Mouse (Mus musculus) left cerebral cortex, postnatal 4 days (tissue): ENCODE measurements around the gene Dennd1a. TPM values are rescaled to one million over a fixed set of nuclear protein-coding genes. Genes with fewer than 3 reads are reported as not detected.

Experiments
- DNase-seq: peaks from one replicate; pipeline ENCODE4 v3.0.0-alpha.2; 2022
- intact Hi-C: fragments of 180-260 bp; cut with DNase I; formaldehyde crosslinking; loops from one replicate; pipeline ENCODE4 v1.15.1; 2025
- total RNA-seq, 2 experiments: library from RNA; stranded (reverse); gene quantifications; 2 replicates each; pipeline ENCODE4 v1.2.3; 2021

Dennd1a gene
- total RNA-seq, 2 experiments from 2014 or later, result 70.7 to 75.7 TPM

DNA sequence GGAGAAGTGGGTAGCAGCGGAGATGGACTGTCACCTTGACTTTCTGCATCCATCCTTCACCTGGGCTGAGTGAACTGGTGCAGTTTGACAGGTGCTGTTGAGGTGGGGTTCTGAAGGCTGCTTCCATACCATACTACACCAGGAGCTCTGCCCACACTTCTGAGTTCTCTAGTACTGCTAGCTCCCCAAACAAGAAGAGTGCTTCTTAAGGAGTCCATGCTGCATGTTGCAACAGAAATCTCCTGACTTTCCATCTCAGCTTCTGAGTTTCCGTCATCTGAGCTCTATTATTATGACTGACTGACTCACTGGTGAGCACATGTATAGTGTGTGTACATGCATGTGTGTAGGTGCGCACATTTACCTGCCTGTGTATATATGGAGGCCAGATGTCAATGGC is 449.6 kb downstream of the Dennd1a start:
- DNase-seq, result no peak
- intact Hi-C loops, result no loop called here

DNA sequence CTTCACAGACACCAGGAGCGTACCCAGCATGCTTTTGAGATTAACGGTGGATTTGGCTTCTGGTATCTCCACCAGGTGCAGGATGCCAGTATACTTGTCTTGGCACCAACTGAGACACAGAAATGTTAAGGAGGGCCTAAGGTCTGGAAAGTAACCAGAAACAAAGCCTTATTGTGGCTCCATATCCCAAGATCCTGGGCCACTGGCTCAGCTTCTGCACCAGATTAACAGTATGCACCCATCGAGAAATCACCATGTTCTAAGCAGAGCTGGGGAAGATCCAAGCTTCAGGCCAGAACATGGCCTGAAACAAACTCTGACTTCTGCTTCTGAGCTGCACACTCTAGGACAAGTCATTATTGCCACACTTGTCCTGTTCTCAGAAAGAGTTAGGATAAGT is 450.3 kb downstream of the Dennd1a start:
- intact Hi-C loops, result no loop called here
- DNase-seq, result no peak

- intact Hi-C loops, result no loop called here
- no peak for DNase-seq
Observed at GRCm38 (mm10) chr2:37832253-37832652, 454.9 kb downstream of the Dennd1a start.

DNA sequence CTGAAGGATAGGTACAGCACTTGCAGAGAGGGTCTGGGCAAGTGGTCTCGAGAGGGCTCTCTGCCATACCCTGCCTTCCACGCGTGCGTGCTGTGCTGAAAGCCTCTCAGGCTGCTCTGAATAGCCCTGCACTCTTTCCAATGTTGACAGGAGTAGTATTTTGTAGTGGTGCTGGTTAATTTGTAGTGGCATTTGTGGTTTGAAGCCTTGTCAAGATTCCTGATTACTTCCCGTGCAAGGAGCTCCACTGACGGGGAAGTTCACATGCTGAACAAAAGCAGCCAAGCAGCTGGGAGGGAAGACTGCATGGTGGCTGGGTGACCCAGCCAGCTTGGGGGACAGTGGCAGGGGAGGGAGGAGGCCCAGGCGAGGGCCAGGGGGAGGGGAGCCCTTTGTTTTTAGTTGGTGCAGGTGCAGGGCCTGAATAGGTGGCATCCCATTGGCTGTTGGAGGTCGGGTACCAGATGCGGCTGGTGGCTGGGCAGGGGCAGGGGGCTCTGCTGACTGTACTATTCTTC is 457.4 kb downstream of the Dennd1a start:
- intact Hi-C loops, result no loop called here

DNA sequence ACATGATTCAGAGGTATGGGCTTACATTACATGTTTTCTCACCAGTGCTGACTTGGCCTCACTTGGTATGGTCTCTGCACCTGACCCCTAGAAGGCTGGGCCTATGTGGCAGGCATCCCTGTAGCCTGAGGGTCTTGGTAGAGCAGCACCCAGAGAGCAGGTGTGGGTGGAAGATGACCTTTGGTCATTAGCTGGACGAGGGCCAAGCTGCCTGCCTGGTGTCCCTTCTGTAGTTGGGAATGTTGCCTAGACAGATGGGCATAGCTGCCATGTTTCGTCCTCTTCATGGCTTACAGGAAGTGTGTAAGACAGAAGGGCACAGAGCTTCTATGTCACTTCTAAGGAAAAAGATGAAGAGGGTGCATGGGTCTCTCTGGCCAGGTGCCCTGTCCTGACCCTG is 463.4 kb downstream of the Dennd1a start:
- intact Hi-C loops, result no loop called here

More for the DNA sequence above, 457.4 kb downstream of the Dennd1a start:
- DNase-seq, result no peak

GRCm38 (mm10) chr2:37822122-37822521 is 465.1 kb downstream of the Dennd1a start:
- DNase-seq, result no peak
- intact Hi-C loops, result no loop called here

More for the DNA sequence above, 463.4 kb downstream of the Dennd1a start:
- DNase-seq, result peak; percentile 61

- intact Hi-C loops, result loop anchor here (5.0 to 10.0 kb wide), 3 partner anchors 105 to 775 kb away; no protein-coding TSS in a partner anchor
- DNase-seq, result no peak
Observed at GRCm38 (mm10) chr2:37819526-37820152, 467.6 kb downstream of the Dennd1a start.

DNA sequence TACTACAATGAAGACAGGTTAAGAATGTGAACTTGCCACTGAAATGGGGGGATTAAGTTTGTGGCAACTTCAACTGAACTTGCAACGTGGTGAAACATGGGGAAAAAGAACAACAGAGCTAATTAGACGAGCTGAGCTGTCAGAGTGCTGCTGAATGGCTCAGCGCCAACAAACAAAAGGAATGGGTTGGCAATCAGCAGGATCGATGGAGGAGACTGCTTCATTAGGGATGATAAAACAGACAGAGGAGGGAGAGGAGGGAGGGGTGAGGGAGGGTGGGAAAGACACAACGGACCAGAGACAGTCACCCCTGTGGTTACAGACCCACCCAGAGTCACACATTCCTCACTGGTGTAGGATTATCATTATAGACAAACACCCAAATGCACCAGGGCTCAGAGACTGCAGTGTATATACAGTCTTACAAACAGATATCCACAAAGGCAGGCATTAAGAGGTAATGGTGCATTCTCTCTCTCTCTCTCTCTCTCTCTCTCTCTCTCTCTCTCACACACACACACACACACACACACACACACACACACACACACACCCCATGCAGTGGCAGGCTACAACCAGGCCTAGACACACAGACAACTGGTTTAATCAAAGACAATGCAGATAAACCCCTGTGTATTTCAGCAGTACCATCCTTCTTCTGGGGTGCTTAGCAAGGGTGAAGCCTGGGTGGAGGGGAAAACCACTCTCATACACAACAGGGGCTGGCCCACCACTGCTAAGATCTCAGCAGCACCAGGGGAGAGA is 468.2 kb downstream of the Dennd1a start:
- intact Hi-C loops, result loop anchor here (5.0 to 10.0 kb wide), 3 partner anchors 106 to 776 kb away; no protein-coding TSS in a partner anchor
- DNase-seq, result no peak

GRCm38 (mm10) chr2:37815676-37816075 is 471.5 kb downstream of the Dennd1a start:
- DNase-seq, result peak; percentile 82
- intact Hi-C loops, result loop anchor here (5.0 to 10.0 kb wide), 3 partner anchors 109 to 779 kb away; no protein-coding TSS in a partner anchor

DNA sequence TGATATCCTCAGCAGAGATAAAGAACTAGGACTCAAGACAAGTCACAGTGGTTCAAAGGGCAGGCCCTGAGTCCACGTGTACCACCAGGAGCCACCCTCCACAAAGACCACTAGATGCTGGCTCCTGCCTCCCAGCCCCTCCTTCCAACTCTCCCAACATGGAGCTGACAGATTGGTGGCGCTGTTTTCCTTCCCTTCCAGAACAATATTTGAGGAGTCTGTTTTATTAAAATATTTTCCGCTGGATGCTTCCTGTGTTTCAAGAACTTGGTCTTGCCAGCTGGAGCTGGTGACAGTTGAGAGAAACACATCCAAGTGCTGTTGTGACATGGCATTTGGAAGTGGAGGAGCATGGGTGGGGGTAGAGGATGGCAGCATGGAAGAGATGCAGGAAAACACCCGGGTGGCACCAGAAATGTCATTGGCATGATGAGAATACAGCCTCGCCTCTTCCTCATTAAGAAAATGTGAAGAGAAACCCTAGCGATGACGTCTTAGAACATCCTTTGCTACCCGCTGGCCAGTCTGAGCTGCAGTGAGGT is 472.3 kb downstream of the Dennd1a start:
- no peak for DNase-seq

GRCm38 (mm10) chr2:37812401-37812800 is 474.8 kb downstream of the Dennd1a start:
- intact Hi-C loops, result loop anchor here (10.0 kb wide), 2 partner anchors 112 to 782 kb away; no protein-coding TSS in a partner anchor
- DNase-seq, result no peak

More for the DNA sequence above, 472.3 kb downstream of the Dennd1a start:
- intact Hi-C loops, result loop anchor here (5.0 to 10.0 kb wide), 3 partner anchors 110 to 780 kb away; no protein-coding TSS in a partner anchor

- intact Hi-C loops, result loop anchor here (10.0 kb wide), 2 partner anchors 113 to 783 kb away; no protein-coding TSS in a partner anchor
Observed at GRCm38 (mm10) chr2:37811682-37812081, 475.5 kb downstream of the Dennd1a start.

DNA sequence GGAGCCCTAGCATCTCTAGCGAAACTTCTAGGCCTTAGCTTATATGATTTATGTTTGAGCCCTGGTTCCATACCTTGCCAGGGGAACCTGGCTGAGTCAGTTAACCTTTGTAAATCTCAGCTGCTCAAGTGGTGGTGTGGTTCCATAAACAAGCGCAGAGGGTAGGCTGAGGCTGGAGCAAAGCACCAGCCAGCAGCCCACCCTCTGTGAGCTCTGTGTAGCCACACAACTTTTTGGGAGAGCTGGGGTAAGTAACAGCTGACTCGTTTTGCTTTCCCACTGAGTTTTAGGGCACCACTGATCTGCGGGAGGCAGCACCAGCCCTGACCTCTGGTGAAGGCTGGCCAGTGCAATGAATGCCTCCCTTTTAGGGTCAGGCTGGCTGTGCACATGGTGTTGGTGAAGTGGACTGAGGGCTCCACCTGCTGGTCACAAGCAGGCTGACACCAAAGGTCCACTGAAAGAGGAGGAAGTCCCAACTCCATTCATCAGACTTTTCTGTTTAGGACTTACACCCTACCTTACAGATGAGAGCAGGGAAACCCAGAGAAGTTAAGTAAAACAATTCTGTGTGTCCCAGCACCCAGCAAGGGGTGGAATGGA is 484.5 kb downstream of the Dennd1a start:
- intact Hi-C loops, result no loop called here
- DNase-seq, result peak; percentile 73

More at GRCm38 (mm10) chr2:37811682-37812081, 475.5 kb downstream of the Dennd1a start:
- DNase-seq, result peak; percentile 78

DNA sequence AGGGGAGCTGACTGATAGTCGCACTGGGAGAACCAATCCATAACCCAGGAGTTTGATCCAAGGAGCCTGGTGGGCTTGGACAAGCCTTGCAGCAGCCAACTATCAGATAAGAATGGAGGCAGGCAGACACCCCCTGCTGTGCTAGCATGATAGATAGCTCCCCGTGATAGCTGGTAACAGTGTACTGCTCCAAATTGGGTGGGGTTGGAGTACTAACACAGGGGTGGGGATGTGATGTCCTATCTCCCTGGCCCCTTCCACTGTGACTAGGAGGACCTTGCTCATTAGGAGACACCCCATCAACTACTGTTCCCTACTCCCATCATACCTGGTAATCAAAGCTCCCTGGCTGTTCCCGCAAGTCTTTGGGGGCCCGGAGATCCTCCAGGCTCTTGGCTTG is 485.5 kb downstream of the Dennd1a start:
- intact Hi-C loops, result no loop called here
- no peak for DNase-seq

GRCm38 (mm10) chr2:37799137-37799536 is 488.1 kb downstream of the Dennd1a start:
- intact Hi-C loops, result no loop called here
- DNase-seq, result no peak

- DNase-seq, result no peak
- intact Hi-C loops, result no loop called here
Observed at GRCm38 (mm10) chr2:37797046-37797445, 490.1 kb downstream of the Dennd1a start.

GRCm38 (mm10) chr2:37796021-37796420 is 491.2 kb downstream of the Dennd1a start:
- intact Hi-C loops, result no loop called here
- no peak for DNase-seq

GRCm38 (mm10) chr2:37791340-37791739 is 495.9 kb downstream of the Dennd1a start:
- intact Hi-C loops, result no loop called here
- no peak for DNase-seq

DNA sequence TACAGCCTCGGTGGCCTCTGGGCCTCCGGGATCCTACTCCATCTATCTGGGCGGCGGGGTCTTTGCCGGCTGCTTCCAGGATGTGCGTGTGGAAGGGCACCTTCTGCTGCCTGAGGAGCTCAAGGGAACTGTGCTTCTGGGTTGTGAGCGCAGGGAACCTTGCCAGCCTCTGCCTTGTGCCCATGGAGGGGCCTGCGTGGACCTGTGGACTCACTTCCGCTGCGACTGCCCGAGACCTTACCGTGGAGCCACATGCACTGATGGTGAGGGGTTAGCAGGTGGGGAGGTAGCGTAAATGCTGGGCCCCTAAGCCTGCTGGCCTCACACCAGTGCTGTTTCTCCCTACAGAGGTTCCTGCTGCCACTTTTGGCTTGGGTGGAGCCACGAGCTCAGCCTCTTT is 496.5 kb downstream of the Dennd1a start:
- intact Hi-C loops, result no loop called here
- DNase-seq, result no peak

- no peak for DNase-seq
- intact Hi-C loops, result no loop called here
Observed at GRCm38 (mm10) chr2:37789995-37790394, 497.2 kb downstream of the Dennd1a start.

GRCm38 (mm10) chr2:37789029-37789428 is 498.2 kb downstream of the Dennd1a start:
- intact Hi-C loops, result no loop called here

More at GRCm38 (mm10) chr2:37789029-37789428, 498.2 kb downstream of the Dennd1a start:
- no peak for DNase-seq
